Mouse (Mus musculus): ENCODE results near the gene Cel. TPM values are rescaled to one million over a fixed set of nuclear protein-coding genes. Genes with fewer than 3 reads are reported as not detected.

The Cel gene
- polyA plus RNA-seq, 1 experiment from 2014 or later = not detected

- H3K4me3 ChIP-seq = no peak overlapping the region
- H3K27ac ChIP-seq = no peak overlapping the region
- H3K9me3 ChIP-seq = no peaks in the 10 kb centered on the region
- peaks cover 16% of the 10 kb centered on the region for H3K4me1 ChIP-seq
- WGBS = 74% methylated on average over 5 of the region's 5 CpGs
- no peaks in the 10 kb centered on the region for H3K27me3 ChIP-seq (ENCODE audit: poor library complexity, severe bottlenecking)
- DNase-seq (ENCODE audit: extremely low spot score, low spot score) = no peak
- peaks cover 83% of the 10 kb centered on the region for H3K36me3 ChIP-seq (replicated peaks)
Measured at GRCm38 (mm10) chr2:28578003-28578402, 14.8 kb upstream of the Cel start.

GRCm38 (mm10) chr2:28576815-28577214 lies 13.6 kb upstream of the Cel start:
- DNase-seq (ENCODE audit: extremely low spot score, low spot score) = no peak
- WGBS = 93% methylated on average over 3 of the region's 3 CpGs
- peaks cover 10% of the 10 kb centered on the region for H3K4me1 ChIP-seq
- H3K27me3 ChIP-seq (ENCODE audit: poor library complexity, severe bottlenecking) = no peaks in the 10 kb centered on the region
- no peak overlapping the region for H3K4me3 ChIP-seq
- no peaks in the 10 kb centered on the region for H3K9me3 ChIP-seq
- H3K27ac ChIP-seq = no peak overlapping the region
- H3K36me3 ChIP-seq (replicated peaks) = peaks cover 95% of the 10 kb centered on the region

GRCm38 (mm10) chr2:28575341-28575740 lies 12.1 kb upstream of the Cel start:
- Histone ChIP-seq H3K4me3 (no peak overlapping the region), H3K4me1 (no peaks in the 10 kb centered on the region), H3K36me3 (replicated peaks) (peaks cover 100% of the 10 kb centered on the region), H3K27ac (no peak overlapping the region), H3K27me3 (ENCODE audit: poor library complexity, severe bottlenecking) (no peaks in the 10 kb centered on the region), H3K9me3 (no peaks in the 10 kb centered on the region)
- no peak for DNase-seq (ENCODE audit: extremely low spot score, low spot score)
- 92% methylated on average over 4 of the region's 4 CpGs for WGBS

GRCm38 (mm10) chr2:28569903-28570302 lies 6.7 kb upstream of the Cel start:
- H3K36me3 ChIP-seq (replicated peaks) = peaks cover 100% of the 10 kb centered on the region

GRCm38 (mm10) chr2:28566545-28566944 lies 3.3 kb upstream of the Cel start:
- H3K27ac ChIP-seq = no peak overlapping the region
- H3K9me3 ChIP-seq = no peaks in the 10 kb centered on the region
- H3K36me3 ChIP-seq (replicated peaks) = peaks cover 72% of the 10 kb centered on the region
- 67% methylated on average over 5 of the region's 5 CpGs for WGBS
- H3K27me3 ChIP-seq (ENCODE audit: poor library complexity, severe bottlenecking) = no peaks in the 10 kb centered on the region
- no peak overlapping the region for H3K4me3 ChIP-seq
- no peak for DNase-seq (ENCODE audit: extremely low spot score, low spot score)
- peaks cover 3% of the 10 kb centered on the region; the same call in 1 of the 2 replicates for H3K4me1 ChIP-seq

More at GRCm38 (mm10) chr2:28569903-28570302, 6.7 kb upstream of the Cel start:
- no peak for DNase-seq (ENCODE audit: extremely low spot score, low spot score)
- WGBS = 61% methylated on average over 2 of the region's 3 CpGs
- Histone ChIP-seq H3K27ac (no peak overlapping the region), H3K4me3 (no peak overlapping the region), H3K9me3 (no peaks in the 10 kb centered on the region), H3K27me3 (ENCODE audit: poor library complexity, severe bottlenecking) (no peaks in the 10 kb centered on the region), H3K4me1 (no peaks in the 10 kb centered on the region; the same call in 1 of the 2 replicates)

GRCm38 (mm10) chr2:28564380-28564779 lies 1.2 kb upstream of the Cel start:
- DNase-seq (ENCODE audit: extremely low spot score, low spot score) = no peak

GRCm38 (mm10) chr2:28563830-28564229 lies 627 bp upstream of the Cel start:
- no peaks in the 10 kb centered on the region for H3K9me3 ChIP-seq
- no peaks in the 10 kb centered on the region for H3K27me3 ChIP-seq (ENCODE audit: poor library complexity, severe bottlenecking)
- H3K36me3 ChIP-seq (replicated peaks) = peaks cover 45% of the 10 kb centered on the region
- H3K4me3 ChIP-seq = no peak overlapping the region
- DNase-seq (ENCODE audit: extremely low spot score, low spot score) = no peak
- H3K4me1 ChIP-seq = peaks cover 3% of the 10 kb centered on the region; the same call in 1 of the 2 replicates
- no peak overlapping the region for H3K27ac ChIP-seq

More at GRCm38 (mm10) chr2:28564380-28564779, 1.2 kb upstream of the Cel start:
- Histone ChIP-seq H3K36me3 (replicated peaks) (peaks cover 50% of the 10 kb centered on the region), H3K4me1 (peaks cover 3% of the 10 kb centered on the region; the same call in 1 of the 2 replicates), H3K27me3 (ENCODE audit: poor library complexity, severe bottlenecking) (no peaks in the 10 kb centered on the region), H3K4me3 (no peak overlapping the region), H3K9me3 (no peaks in the 10 kb centered on the region), H3K27ac (no peak overlapping the region)
- WGBS = 92% methylated on average over 4 of the region's 4 CpGs

- 84% methylated on average over 5 of the region's 5 CpGs for WGBS
- Histone ChIP-seq H3K4me3 (no peak overlapping the region), H3K36me3 (replicated peaks) (peaks cover 19% of the 10 kb centered on the region), H3K4me1 (peaks cover 1% of the 10 kb centered on the region; the same call in 1 of the 2 replicates), H3K9me3 (no peaks in the 10 kb centered on the region), H3K27ac (no peak overlapping the region), H3K27me3 (ENCODE audit: poor library complexity, severe bottlenecking) (no peaks in the 10 kb centered on the region)
- no peak for DNase-seq (ENCODE audit: extremely low spot score, low spot score)
Measured at GRCm38 (mm10) chr2:28557452-28557851, 5.8 kb downstream of the Cel start.

- Histone ChIP-seq H3K27me3 (ENCODE audit: poor library complexity, severe bottlenecking) (no peaks in the 10 kb centered on the region), H3K27ac (no peak overlapping the region), H3K4me3 (no peak overlapping the region), H3K36me3 (replicated peaks) (peaks cover 71% of the 10 kb centered on the region), H3K9me3 (no peaks in the 10 kb centered on the region), H3K4me1 (peaks cover 5% of the 10 kb centered on the region; the same call in 1 of the 2 replicates)
- 99% methylated on average over 5 of the region's 5 CpGs for WGBS
- no peak for DNase-seq (ENCODE audit: extremely low spot score, low spot score)
Measured at GRCm38 (mm10) chr2:28552301-28552700, 10.9 kb downstream of the Cel start.

GRCm38 (mm10) chr2:28549157-28549556 lies 14.0 kb downstream of the Cel start:
- WGBS = 93% methylated on average over 13 of the region's 13 CpGs
- Histone ChIP-seq H3K9me3 (no peaks in the 10 kb centered on the region), H3K27ac (no peak overlapping the region), H3K27me3 (ENCODE audit: poor library complexity, severe bottlenecking) (no peaks in the 10 kb centered on the region), H3K4me3 (no peak overlapping the region), H3K36me3 (replicated peaks) (peaks cover 100% of the 10 kb centered on the region), H3K4me1 (peaks cover 5% of the 10 kb centered on the region; the same call in 1 of the 2 replicates)
- no peak for DNase-seq (ENCODE audit: extremely low spot score, low spot score)

GRCm38 (mm10) chr2:28547237-28548172 lies 15.7 kb downstream of the Cel start:
- Histone ChIP-seq H3K27me3 (ENCODE audit: poor library complexity, severe bottlenecking) (no peaks in the 10 kb centered on the region), H3K4me1 (peaks cover 5% of the 10 kb centered on the region; the same call in 1 of the 2 replicates), H3K27ac (peak overlapping the region; percentile 37), H3K4me3 (no peak overlapping the region), H3K36me3 (replicated peaks) (peaks cover 100% of the 10 kb centered on the region), H3K9me3 (no peaks in the 10 kb centered on the region)
- WGBS = 49% methylated on average over 11 of the region's 11 CpGs
- DNase-seq (ENCODE audit: extremely low spot score, low spot score) = peak; percentile 80

GRCm38 (mm10) chr2:28546560-28546959 lies 16.6 kb downstream of the Cel start:
- no peak overlapping the region for H3K4me3 ChIP-seq
- WGBS = 81% methylated on average over 6 of the region's 6 CpGs
- no peak overlapping the region for H3K27ac ChIP-seq
- H3K9me3 ChIP-seq = no peaks in the 10 kb centered on the region
- peaks cover 100% of the 10 kb centered on the region for H3K36me3 ChIP-seq (replicated peaks)
- H3K27me3 ChIP-seq (ENCODE audit: poor library complexity, severe bottlenecking) = no peaks in the 10 kb centered on the region
- no peak for DNase-seq (ENCODE audit: extremely low spot score, low spot score)
- H3K4me1 ChIP-seq = peaks cover 5% of the 10 kb centered on the region; the same call in 1 of the 2 replicates

GRCm38 (mm10) chr2:28545976-28546375 lies 17.2 kb downstream of the Cel start:
- no peak for DNase-seq (ENCODE audit: extremely low spot score, low spot score)
- Histone ChIP-seq H3K9me3 (no peaks in the 10 kb centered on the region), H3K27me3 (ENCODE audit: poor library complexity, severe bottlenecking) (no peaks in the 10 kb centered on the region), H3K27ac (no peak overlapping the region), H3K4me1 (peaks cover 5% of the 10 kb centered on the region; the same call in 1 of the 2 replicates), H3K4me3 (no peak overlapping the region), H3K36me3 (replicated peaks) (peaks cover 96% of the 10 kb centered on the region)
